Mouse (Mus musculus): Measurements from ENCODE around the gene Snapin. TPM values are rescaled to one million over a fixed set of nuclear protein-coding genes. Genes with fewer than 3 reads are reported as not detected.
A peak's percentile ranks its signal among the peaks of the same experiment; 100 is the strongest.

The Snapin gene
- polyA plus RNA-seq, 1 experiment from 2014 or later: 21.2 TPM

GRCm38 (mm10) chr3:90450874-90451273, 40.0 kb downstream of the Snapin start:
- Histone ChIP-seq H3K36me3 (no peaks in the 10 kb centered on the region), H3K4me2 (peak overlapping the region; percentile 54), H3K9ac (peak overlapping the region; percentile 33; the same call in 1 of the 2 replicates), H3K27me3 (no peaks in the 10 kb centered on the region), H3K4me3 (replicated peaks) (peak overlapping the region; percentile 34), H3K27ac (peak overlapping the region; percentile 37; the same call in 1 of the 2 replicates), H3K4me1 (replicated peaks) (peaks cover 28% of the 10 kb centered on the region), H3K9me3 (replicated peaks) (no peaks in the 10 kb centered on the region)
- no peak for DNase-seq
- ATAC-seq (ENCODE audit: low read depth): no peak
- 21% methylated on average over 12 of the region's 12 CpGs for WGBS (ENCODE audit: insufficient replicate concordance)

GRCm38 (mm10) chr3:90448626-90449025, 42.2 kb downstream of the Snapin start:
- no peak overlapping the region for H3K4me2 ChIP-seq
- no peaks in the 10 kb centered on the region for H3K9me3 ChIP-seq (replicated peaks)
- ATAC-seq (ENCODE audit: low read depth) (no peak), DNase-seq (no peak)
- no peak overlapping the region for H3K9ac ChIP-seq
- H3K27ac ChIP-seq: no peak overlapping the region
- peaks cover 33% of the 10 kb centered on the region for H3K4me1 ChIP-seq (replicated peaks)
- H3K36me3 ChIP-seq: no peaks in the 10 kb centered on the region
- 60% methylated on average over 6 of the region's 6 CpGs for whole genome bisulfite sequencing (ENCODE audit: insufficient replicate concordance)
- no peak overlapping the region for H3K4me3 ChIP-seq (replicated peaks)
- H3K27me3 ChIP-seq: no peaks in the 10 kb centered on the region

GRCm38 (mm10) chr3:90447123-90447494, 43.7 kb downstream of the Snapin start:
- peaks cover 35% of the 10 kb centered on the region for H3K4me1 ChIP-seq (replicated peaks)
- DNase-seq (no peak), ATAC-seq (ENCODE audit: low read depth) (no peak; the same call in 1 of the 2 replicates)
- H3K4me2 ChIP-seq: peak overlapping the region; percentile 67
- H3K27me3 ChIP-seq: no peaks in the 10 kb centered on the region
- WGBS (ENCODE audit: insufficient replicate concordance): 51% methylated on average over 7 of the region's 7 CpGs
- H3K36me3 ChIP-seq: no peaks in the 10 kb centered on the region
- peak overlapping the region; percentile 72 for H3K27ac ChIP-seq
- no peak overlapping the region for H3K9ac ChIP-seq
- H3K9me3 ChIP-seq (replicated peaks): no peaks in the 10 kb centered on the region
- H3K4me3 ChIP-seq (replicated peaks): no peak overlapping the region

GRCm38 (mm10) chr3:90446389-90447122, 44.3 kb downstream of the Snapin start:
- Histone ChIP-seq H3K36me3 (no peaks in the 10 kb centered on the region), H3K9ac (peak overlapping the region; percentile 55), H3K27ac (peak overlapping the region; percentile 72), H3K4me2 (peak overlapping the region; percentile 67), H3K4me3 (replicated peaks) (peak overlapping the region; percentile 46), H3K27me3 (no peaks in the 10 kb centered on the region), H3K4me1 (replicated peaks) (peaks cover 31% of the 10 kb centered on the region), H3K9me3 (replicated peaks) (no peaks in the 10 kb centered on the region)
- DNase-seq (peak; percentile 42), ATAC-seq (ENCODE audit: low read depth) (peak; percentile 78)
- 2% methylated on average over 17 of the region's 17 CpGs for WGBS (ENCODE audit: insufficient replicate concordance)

- Histone ChIP-seq H3K9ac (no peak overlapping the region), H3K4me3 (replicated peaks) (no peak overlapping the region), H3K27me3 (no peaks in the 10 kb centered on the region), H3K4me2 (peak overlapping the region; percentile 67; the same call in 1 of the 2 replicates), H3K27ac (peak overlapping the region; percentile 72), H3K4me1 (replicated peaks) (peaks cover 21% of the 10 kb centered on the region), H3K36me3 (no peaks in the 10 kb centered on the region), H3K9me3 (replicated peaks) (no peaks in the 10 kb centered on the region)
- DNase-seq (no peak), ATAC-seq (ENCODE audit: low read depth) (no peak)
- 59% methylated on average over 11 of the region's 11 CpGs for WGBS (ENCODE audit: insufficient replicate concordance)
These were observed 45.2 kb downstream of the Snapin start for GRCm38 (mm10) chr3:90445417-90446200.

- DNase-seq (no peak), ATAC-seq (ENCODE audit: low read depth) (no peak)
- H3K4me1 ChIP-seq (replicated peaks): peaks cover 21% of the 10 kb centered on the region
- H3K4me3 ChIP-seq (replicated peaks): no peak overlapping the region
- no peaks in the 10 kb centered on the region for H3K27me3 ChIP-seq
- WGBS (ENCODE audit: insufficient replicate concordance): 73% methylated on average over 3 of the region's 3 CpGs
- no peak overlapping the region for H3K27ac ChIP-seq
- H3K4me2 ChIP-seq: no peak overlapping the region
- no peak overlapping the region for H3K9ac ChIP-seq
- no peaks in the 10 kb centered on the region for H3K9me3 ChIP-seq (replicated peaks)
- no peaks in the 10 kb centered on the region for H3K36me3 ChIP-seq
These were observed 46.9 kb downstream of the Snapin start for GRCm38 (mm10) chr3:90443977-90444376.

- H3K4me1 ChIP-seq (replicated peaks): peaks cover 5% of the 10 kb centered on the region
- no peaks in the 10 kb centered on the region for H3K9me3 ChIP-seq (replicated peaks)
- DNase-seq (no peak), ATAC-seq (ENCODE audit: low read depth) (no peak)
- no peak overlapping the region for H3K4me2 ChIP-seq
- 66% methylated on average over 2 of the region's 2 CpGs for WGBS (ENCODE audit: insufficient replicate concordance)
- H3K36me3 ChIP-seq: no peaks in the 10 kb centered on the region
- H3K9ac ChIP-seq: no peak overlapping the region
- no peaks in the 10 kb centered on the region for H3K27me3 ChIP-seq
- no peak overlapping the region for H3K4me3 ChIP-seq (replicated peaks)
- no peak overlapping the region for H3K27ac ChIP-seq
These were observed 50.1 kb downstream of the Snapin start for GRCm38 (mm10) chr3:90440756-90441155.

Other genes starting within 250 kb of the Snapin start
- gene Creb3l4, start 247.5 kb downstream of the Snapin start, polyA plus RNA-seq (2015; fragmentation: Nextera tagmentation; extraction: Ambion mirVana): 0.36 and 0.41 TPM in 2 replicates
- gene Slc39a1, start 242.9 kb downstream of the Snapin start, polyA plus RNA-seq (2015; fragmentation: Nextera tagmentation; extraction: Ambion mirVana): 31.6 and 34.1 TPM in 2 replicates
- gene Crtc2, start 236.9 kb downstream of the Snapin start, polyA plus RNA-seq (2015; fragmentation: Nextera tagmentation; extraction: Ambion mirVana): 4.2 and 7.6 TPM in 2 replicates
- gene Dennd4b, start 225.8 kb downstream of the Snapin start, polyA plus RNA-seq (2015; fragmentation: Nextera tagmentation; extraction: Ambion mirVana): 1.6 and 2.0 TPM in 2 replicates
- gene Gatad2b, start 197.9 kb downstream of the Snapin start, polyA plus RNA-seq (2015; fragmentation: Nextera tagmentation; extraction: Ambion mirVana): 3.7 and 4.0 TPM in 2 replicates
- 1.5 and 1.6 TPM in 2 replicates for gene Slc27a3, start 101.1 kb downstream of the Snapin start, polyA plus RNA-seq (2015; fragmentation: Nextera tagmentation; extraction: Ambion mirVana)
- 10.0 and 11.7 TPM in 2 replicates for gene Ints3, start 57.4 kb downstream of the Snapin start, polyA plus RNA-seq (2015; fragmentation: Nextera tagmentation; extraction: Ambion mirVana)
- 4.0 TPM in 2 replicates for gene Npr1, start 25.2 kb downstream of the Snapin start, polyA plus RNA-seq (2015; fragmentation: Nextera tagmentation; extraction: Ambion mirVana)
- gene Ilf2, start 14.9 kb downstream of the Snapin start, polyA plus RNA-seq (2015; fragmentation: Nextera tagmentation; extraction: Ambion mirVana): 75.0 and 85.0 TPM in 2 replicates
- gene Chtop, start 18.5 kb upstream of the Snapin start, polyA plus RNA-seq (2015; fragmentation: Nextera tagmentation; extraction: Ambion mirVana): 65.8 and 72.5 TPM in 2 replicates
- 14.7 and 16.0 TPM in 2 replicates for gene S100a1, start 23.4 kb upstream of the Snapin start, polyA plus RNA-seq (2015; fragmentation: Nextera tagmentation; extraction: Ambion mirVana)
- gene S100a13, start 23.4 kb upstream of the Snapin start, polyA plus RNA-seq (2015; fragmentation: Nextera tagmentation; extraction: Ambion mirVana): 19.8 and 20.6 TPM in 2 replicates
- gene S100a14, start 35.8 kb upstream of the Snapin start, polyA plus RNA-seq (2015; fragmentation: Nextera tagmentation; extraction: Ambion mirVana): not detected in 2 replicates
- 26.4 and 27.4 TPM in 2 replicates for gene S100a16, start 46.2 kb upstream of the Snapin start, polyA plus RNA-seq (2015; fragmentation: Nextera tagmentation; extraction: Ambion mirVana)
- not detected in 2 replicates for gene S100a3, start 69.5 kb upstream of the Snapin start, polyA plus RNA-seq (2015; fragmentation: Nextera tagmentation; extraction: Ambion mirVana)
- gene S100a2, start 99.2 kb upstream of the Snapin start, polyA plus RNA-seq (2015; fragmentation: Nextera tagmentation; extraction: Ambion mirVana): not detected in 2 replicates
- gene Gm42674, start 110.9 kb upstream of the Snapin start, polyA plus RNA-seq (2015; fragmentation: Nextera tagmentation; extraction: Ambion mirVana): not detected in 2 replicates
- gene S100a4, start 112.7 kb upstream of the Snapin start, polyA plus RNA-seq (2015; fragmentation: Nextera tagmentation; extraction: Ambion mirVana): 0.58 and 0.59 TPM in 2 replicates
- gene S100a5, start 117.5 kb upstream of the Snapin start, polyA plus RNA-seq (2015; fragmentation: Nextera tagmentation; extraction: Ambion mirVana): not detected in 2 replicates
- gene S100a6, start 121.8 kb upstream of the Snapin start, polyA plus RNA-seq (2015; fragmentation: Nextera tagmentation; extraction: Ambion mirVana): 6.1 and 7.2 TPM in 2 replicates
- gene S100a7a, start 163.0 kb upstream of the Snapin start, polyA plus RNA-seq (2015; fragmentation: Nextera tagmentation; extraction: Ambion mirVana): not detected in 2 replicates
- gene S100a8, start 177.9 kb upstream of the Snapin start, polyA plus RNA-seq (2015; fragmentation: Nextera tagmentation; extraction: Ambion mirVana): 354 and 390 TPM in 2 replicates
- gene S100a9, start 204.7 kb upstream of the Snapin start, polyA plus RNA-seq (2015; fragmentation: Nextera tagmentation; extraction: Ambion mirVana): 208 and 228 TPM in 2 replicates
- gene Pglyrp4, start 235.9 kb upstream of the Snapin start, polyA plus RNA-seq (2015; fragmentation: Nextera tagmentation; extraction: Ambion mirVana): not detected in 2 replicates

Data from liver, embryonic 13.5 days (tissue).